Mouse (Mus musculus) ES-E14 (cell line): ENCODE results near the gene Sirt3. TPM values are rescaled to one million over a fixed set of nuclear protein-coding genes. Genes with fewer than 3 reads are reported as not detected.

Experiments used
- DNase-seq: peaks from one replicate; pipeline ENCODE4 v3.0.0-alpha.2; 2013; ENCODE audit warnings: low read depth, low spot score
- H3K27ac ChIP-seq: 2 replicates; pipeline ENCODE4 v1.5.1; 2012; ENCODE audit warnings: low read depth, mild to moderate bottlenecking, low read length, moderate library complexity, mixed read lengths; ENCODE audit not compliant: poor library complexity, insufficient read depth, severe bottlenecking
- H3K36me3 ChIP-seq: 2 replicates; pipeline ENCODE4 v1.6.1; 2012; ENCODE audit warnings: mild to moderate bottlenecking, low read length, moderate library complexity, mixed read lengths; ENCODE audit not compliant: control insufficient read depth, poor library complexity, insufficient read depth, severe bottlenecking
- H3K4me1 ChIP-seq, 2 experiments: fragments of 150-350 bp in 1 of 2; sonication (generic) in 1 of 2; 2 replicates each; pipeline ENCODE4 v1.6.1; 2012; ENCODE audit warnings: low read length in 2 of 2, mild to moderate bottlenecking in 1 of 2, mixed read lengths in 1 of 2; ENCODE audit not compliant: control insufficient read depth in 2 of 2, insufficient read depth in 2 of 2, poor library complexity in 1 of 2
- H3K4me3 ChIP-seq, 2 experiments: fragments of 150-350 bp in 1 of 2; sonication (generic) in 1 of 2; 2 replicates each; pipeline ENCODE4 v1.5.1; 2012; ENCODE audit warnings: low read length in 2 of 2, low read depth in 1 of 2, mild to moderate bottlenecking in 1 of 2, mixed read lengths in 1 of 2; ENCODE audit not compliant: insufficient read depth in 1 of 2, poor library complexity in 1 of 2, severe bottlenecking in 1 of 2
- H3K9ac ChIP-seq: 2 replicates; pipeline ENCODE4 v1.6.1; 2012; ENCODE audit warnings: low read depth, mild to moderate bottlenecking, low read length, mixed read lengths; ENCODE audit not compliant: poor library complexity, insufficient read depth, severe bottlenecking
- H3K9me3 ChIP-seq: fragments of 150-350 bp; sonication (generic); 2 replicates; pipeline ENCODE4 v1.6.1; 2012; ENCODE audit warnings: low read depth, mild to moderate bottlenecking, low read length; ENCODE audit not compliant: control insufficient read depth, insufficient read depth
- CHD2 ChIP-seq: IDR thresholded peaks from 2 replicates; pipeline ENCODE4 v1.6.1; 2014; ENCODE audit warnings: mild to moderate bottlenecking, low read depth, low read length, inconsistent platforms
- HCFC1 ChIP-seq: IDR thresholded peaks from 2 replicates; pipeline ENCODE4 v1.6.1; 2012; ENCODE audit warnings: low read length, inconsistent platforms, borderline replicate concordance; ENCODE audit not compliant: insufficient read depth
- MAFK ChIP-seq: IDR thresholded peaks from 2 replicates; pipeline ENCODE4 v1.6.1; 2014; ENCODE audit warnings: mild to moderate bottlenecking, low read depth, low read length, inconsistent platforms; ENCODE audit not compliant: insufficient read depth
- ZC3H11A ChIP-seq: IDR thresholded peaks from 2 replicates; pipeline ENCODE4 v1.6.1; 2012; ENCODE audit warnings: low read depth, mild to moderate bottlenecking, inconsistent platforms, low read length, borderline replicate concordance
- ZNF384 ChIP-seq: IDR thresholded peaks from 2 replicates; pipeline ENCODE4 v1.6.1; 2012; ENCODE audit warnings: low read depth, low read length, inconsistent platforms
- in situ Hi-C, 2 experiments: fragments of 600-800 bp; cut with MboI; formaldehyde crosslinking; loops; one replicate each; pipeline ENCODE4 v1.15.1; 2025; ENCODE audit warnings: low sequenced_read_pairs in 2 of 2, inconsistent platforms in 1 of 2; ENCODE audit not compliant: unreplicated experiment in 2 of 2
- total RNA-seq: library from RNA; depleted of rRNA; stranded (reverse); fragments of 300-350 nt; gene quantifications from 2 replicates; pipeline ENCODE4 v1.2.3, GENCODE M21; 2012

Sirt3 gene
- total RNA-seq, 1 experiment: 18.2 TPM

DNA sequence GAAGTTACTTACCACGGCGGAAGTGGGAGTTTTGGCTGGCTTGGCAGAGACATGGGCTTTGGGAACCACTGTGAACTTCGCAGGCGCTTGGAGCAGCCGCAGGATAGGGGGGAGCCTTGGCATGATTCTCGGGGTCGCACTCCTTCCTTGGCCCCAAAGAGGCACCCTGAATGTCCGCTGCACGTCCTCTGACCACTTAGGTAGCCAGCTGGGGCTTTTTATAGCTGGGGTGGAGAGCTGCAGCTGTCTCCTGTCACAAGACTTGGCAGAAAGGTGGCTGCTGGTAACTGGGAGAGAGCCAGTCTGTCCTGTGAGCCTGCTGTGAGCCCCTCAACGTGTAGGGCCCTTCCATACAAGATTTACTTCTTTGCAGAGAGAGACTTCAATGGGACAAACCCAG, 18.1 kb upstream of the Sirt3 start, which contains the start of gene Cox8b:
TSS of gene Cox8b (minus strand) at position 227 of the 400 bp plus-strand sequence.
- in situ Hi-C loops: loop anchor here in 1 of 2 experiments (5.0 kb wide), 1 partner anchor 58 kb away; no protein-coding TSS in a partner anchor
- H3K4me3 ChIP-seq: no peak within 1 kb of the TSS
- H3K9me3 ChIP-seq: no peaks in the 10 kb centered on the region
- no peak for DNase-seq
- H3K9ac ChIP-seq: no peak within 1 kb of the TSS
- H3K36me3 ChIP-seq: peaks cover 23% of the 10 kb centered on the region
- TF ChIP-seq MAFK (no peak), ZNF384 (no peak)
- no peak within 1 kb of the TSS for H3K27ac ChIP-seq
- H3K4me1 ChIP-seq: peaks cover 3 to 5% of the 10 kb centered on the region in 2 experiments; a peak in 1 of 4 replicates

DNA sequence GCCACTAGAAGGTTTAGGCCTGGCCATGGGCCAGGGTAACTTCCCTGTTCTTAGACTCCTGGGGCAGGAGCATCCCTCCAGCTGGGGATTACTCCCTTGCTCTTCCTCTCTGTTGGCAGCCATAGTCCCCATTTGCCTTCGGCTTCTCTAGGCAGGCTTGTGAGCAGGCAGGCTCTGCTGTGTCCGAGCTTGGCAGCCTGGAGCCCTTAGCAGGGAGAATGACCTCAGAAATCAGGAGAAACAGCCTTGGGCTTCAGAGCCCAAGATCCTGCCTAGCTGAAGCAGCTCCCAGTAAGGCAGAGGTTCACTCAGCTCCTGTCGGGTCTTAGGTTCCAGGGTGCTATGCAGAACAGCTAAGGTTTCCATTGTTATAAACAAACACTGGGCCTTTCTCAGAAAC, 17.0 kb upstream of the Sirt3 start:
- in situ Hi-C loops: loop anchor here in 1 of 2 experiments (10.0 kb wide), 1 partner anchor 54 kb away; the partner anchor contains the start of genes Odf3 and Scgb1c1
- H3K36me3 ChIP-seq: peaks cover 26% of the 10 kb centered on the region

DNA sequence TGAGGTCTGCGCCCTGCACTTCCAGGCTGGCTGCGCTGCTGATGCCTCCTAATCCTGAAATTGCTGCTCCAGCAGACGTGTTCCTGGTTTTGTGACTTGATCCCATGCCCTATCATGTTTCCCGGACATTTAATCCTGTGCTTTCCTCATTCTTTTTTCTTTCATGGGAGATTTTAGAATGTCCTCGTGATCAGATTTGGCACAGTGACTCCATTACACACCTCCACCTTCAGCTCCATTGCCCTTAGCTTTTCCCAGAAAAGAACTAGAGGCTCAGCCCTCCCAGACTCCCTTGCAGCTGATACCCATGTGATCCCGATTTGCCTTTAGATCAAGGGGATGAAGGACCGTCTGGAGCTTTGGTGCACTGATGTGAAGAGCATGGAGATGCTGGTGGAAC, 15.8 kb upstream of the Sirt3 start:
- Histone ChIP-seq H3K27ac (no peak overlapping the region), H3K4me3 (no peak overlapping the region), H3K36me3 (peaks cover 29% of the 10 kb centered on the region), H3K9ac (no peak overlapping the region), H3K9me3 (no peaks in the 10 kb centered on the region), H3K4me1 (peaks cover 3% of the 10 kb centered on the region in 2 experiments; a peak in 1 of 4 replicates)
- no peak for TF ChIP-seq HCFC1
- no peak for TF ChIP-seq ZC3H11A
- TF ChIP-seq MAFK: no peak
- TF ChIP-seq ZNF384: no peak
- in situ Hi-C loops: loop anchor here in 1 of 2 experiments (10.0 kb wide), 1 partner anchor 53 kb away; the partner anchor contains the start of genes Odf3 and Scgb1c1
- DNase-seq: no peak

More for the DNA sequence above, 17.0 kb upstream of the Sirt3 start:
- DNase-seq: no peak
- Histone ChIP-seq H3K27ac (no peak overlapping the region), H3K9me3 (no peaks in the 10 kb centered on the region), H3K4me3 (no peak overlapping the region), H3K4me1 (peaks cover 3 to 5% of the 10 kb centered on the region in 2 experiments; a peak in 1 of 4 replicates), H3K9ac (no peak overlapping the region)
- TF ChIP-seq CHD2: no peak
- no peak for TF ChIP-seq HCFC1
- no peak for TF ChIP-seq ZC3H11A
- TF ChIP-seq ZNF384: no peak
- TF ChIP-seq MAFK: no peak

DNA sequence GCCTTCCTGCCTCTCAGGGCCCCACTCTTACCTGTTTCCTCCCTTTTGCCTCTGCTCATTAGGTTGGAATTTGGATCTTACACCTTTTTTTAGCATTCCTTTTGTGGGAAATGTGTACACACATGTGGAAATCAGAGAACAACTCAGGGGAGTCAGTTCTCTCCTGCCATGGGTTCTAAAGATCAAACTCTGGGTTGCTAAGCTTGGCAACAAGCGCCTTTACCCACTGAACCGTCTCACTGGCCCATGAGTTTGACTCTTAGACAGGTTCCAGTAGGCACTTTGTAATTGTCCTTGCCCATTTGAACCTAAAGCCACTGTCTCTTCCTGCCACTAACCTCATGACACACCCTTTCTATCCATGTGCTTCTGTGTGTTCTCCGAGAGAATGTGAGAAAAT, 12.5 kb upstream of the Sirt3 start:
- H3K36me3 ChIP-seq: peaks cover 48% of the 10 kb centered on the region
- H3K4me1 ChIP-seq: no peaks in the 10 kb centered on the region
- TF ChIP-seq HCFC1: no peak
- no peak for TF ChIP-seq ZC3H11A
- no peak for TF ChIP-seq CHD2
- no peak for TF ChIP-seq ZNF384
- no peak for TF ChIP-seq MAFK
- no peaks in the 10 kb centered on the region for H3K9me3 ChIP-seq
- no peak overlapping the region for H3K4me3 ChIP-seq
- no peak overlapping the region for H3K27ac ChIP-seq
- no peak for DNase-seq
- in situ Hi-C loops: loop anchor here in 1 of 2 experiments (10.0 kb wide), 1 partner anchor 50 kb away; the partner anchor contains the start of genes Odf3 and Scgb1c1
- no peak overlapping the region for H3K9ac ChIP-seq
